Mouse (Mus musculus) liver, adult (tissue): ENCODE measurements around the gene Zdhhc11.

ENCODE experiments used
- GATA4 ChIP-seq: IDR thresholded peaks from 2 replicates; pipeline ENCODE4 v1.6.1; 2014; ENCODE audit warnings: mild to moderate bottlenecking, low read length; ENCODE audit not compliant: insufficient replicate concordance

Zdhhc11 gene

GRCm38 (mm10) chr13:73963551-73963950 is at the start of gene Zdhhc11:
Gene Zdhhc11, plus strand, starts transcription at chr13:73963851.
- no peak for TF ChIP-seq GATA4

GRCm38 (mm10) chr13:73932201-73932600 is 31.4 kb upstream of the Zdhhc11 start:
- TF ChIP-seq GATA4 = no peak

- TF ChIP-seq GATA4 = no peak
These were observed 26.7 kb upstream of the Zdhhc11 start for GRCm38 (mm10) chr13:73936938-73937320.

GRCm38 (mm10) chr13:73937321-73938176 is 26.1 kb upstream of the Zdhhc11 start, which contains the start of the genes Trip13 and Brd9:
Gene Trip13, minus strand, starts transcription at chr13:73937784.
Gene Brd9, plus strand, starts transcription at chr13:73937811.
- no peak for TF ChIP-seq GATA4

- no peak for TF ChIP-seq GATA4
These were observed 25.5 kb upstream of the Zdhhc11 start for GRCm38 (mm10) chr13:73938177-73938560.

GRCm38 (mm10) chr13:73939101-73939500 is 24.6 kb upstream of the Zdhhc11 start:
- no peak for TF ChIP-seq GATA4

GRCm38 (mm10) chr13:73944606-73945005 is 19.0 kb upstream of the Zdhhc11 start:
- TF ChIP-seq GATA4 = no peak

GRCm38 (mm10) chr13:73953551-73954130 is 10.0 kb upstream of the Zdhhc11 start:
- no peak for TF ChIP-seq GATA4

- TF ChIP-seq GATA4 = no peak
These were observed 9.0 kb upstream of the Zdhhc11 start for GRCm38 (mm10) chr13:73954666-73955065.

- TF ChIP-seq GATA4 = no peak
These were observed 8.1 kb upstream of the Zdhhc11 start for GRCm38 (mm10) chr13:73955531-73955930.

GRCm38 (mm10) chr13:73960117-73960652 is 3.5 kb upstream of the Zdhhc11 start:
- no peak for TF ChIP-seq GATA4

- no peak for TF ChIP-seq GATA4
These were observed 2.5 kb upstream of the Zdhhc11 start for GRCm38 (mm10) chr13:73961177-73961576.

GRCm38 (mm10) chr13:73970545-73971448 is 7.1 kb downstream of the Zdhhc11 start:
- TF ChIP-seq GATA4 = peak; percentile 90

GRCm38 (mm10) chr13:73974523-73974922 is 10.9 kb downstream of the Zdhhc11 start:
- no peak for TF ChIP-seq GATA4

- no peak for TF ChIP-seq GATA4
These were observed 13.3 kb downstream of the Zdhhc11 start for GRCm38 (mm10) chr13:73976935-73977334.
